ENCODE assay signal across 8 mouse cellular contexts in the genomic region with DNA sequence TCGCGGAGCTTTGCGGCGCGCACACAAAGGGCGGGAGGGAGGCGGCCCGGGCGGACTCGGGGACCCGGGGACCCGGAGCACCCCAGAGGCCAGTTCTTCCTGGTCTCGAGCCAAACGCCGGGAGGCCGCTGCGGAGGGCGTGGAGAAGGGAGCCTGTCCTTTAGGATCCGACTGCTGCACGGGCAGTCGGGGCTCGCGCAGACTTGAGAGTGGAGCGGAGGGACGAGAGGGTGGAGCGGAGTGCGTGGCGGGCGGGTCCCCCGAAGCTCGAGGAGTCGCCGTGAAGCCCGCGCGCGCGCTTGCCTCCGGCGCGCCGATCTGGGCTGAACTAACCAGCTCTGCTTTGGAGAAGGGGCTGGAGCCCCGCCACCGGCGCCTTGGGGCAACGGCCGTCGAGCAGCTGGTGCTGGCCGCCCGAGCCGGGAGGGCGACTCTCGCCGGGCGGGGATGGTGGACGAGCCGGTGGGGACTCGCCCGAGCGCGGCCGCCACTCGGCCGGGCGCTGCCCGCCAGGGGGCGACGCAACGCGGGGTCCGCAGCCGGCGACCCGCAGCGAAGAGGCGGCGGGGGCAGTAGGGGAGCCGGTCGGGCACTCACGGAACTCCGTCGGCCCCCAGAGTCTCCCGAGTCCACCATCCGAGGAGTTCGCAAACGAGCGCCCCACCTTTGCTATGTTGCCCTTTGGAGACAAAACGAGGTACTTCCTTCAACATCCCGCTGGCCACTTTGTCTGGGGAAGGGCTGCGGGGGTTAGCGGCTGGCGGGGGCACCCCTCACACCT. TPM values are rescaled to one million over a fixed set of nuclear protein-coding genes. Genes with fewer than 3 reads are reported as not detected.
DNase-seq lines count a peak whose midpoint lies in the region; ATAC-seq lines count a peak whose summit lies in the region.

No protein-coding gene starts in this region.

- H3K4me3 ChIP-seq in hindbrain, embryonic 11.5 days (ENCODE audit: low read depth, low read length): peak overlapping the region; percentile 76

- no peaks in the 10 kb centered on the region for H3K27me3 ChIP-seq in hindbrain, embryonic 11.5 days (ENCODE audit: control insufficient read depth, insufficient read depth, low read length)

- H3K9me3 ChIP-seq in hindbrain, embryonic 11.5 days (ENCODE audit: control insufficient read depth, low read length): no peaks in the 10 kb centered on the region

- WGBS in hindbrain, embryonic 11.5 days: under 1% methylated on average over 77 of the region's 92 CpGs

- H3K4me1 ChIP-seq in hindbrain, embryonic 11.5 days (replicated peaks; ENCODE audit: control insufficient read depth, insufficient read depth, low read length): peaks cover 2% of the 10 kb centered on the region; the same call in 1 of the 2 replicates

- H3K27ac ChIP-seq in hindbrain, embryonic 11.5 days (ENCODE audit: low read depth, low read length): peak overlapping the region; percentile 87

- H3K9ac ChIP-seq in hindbrain, embryonic 11.5 days (ENCODE audit: low read depth, low read length): peak overlapping the region; percentile 90

- H3K4me2 ChIP-seq in hindbrain, embryonic 11.5 days (replicated peaks; ENCODE audit: low read depth, low read length): peak overlapping the region; percentile 80

- H3K36me3 ChIP-seq in hindbrain, embryonic 11.5 days (ENCODE audit: control insufficient read depth, insufficient read depth, low read length): no peaks in the 10 kb centered on the region

- peak; percentile 77 for ATAC-seq in hindbrain, embryonic 11.5 days (ENCODE audit: low FRiP score)

- peak; percentile 70 for DNase-seq in MN1 (ENCODE audit: low spot score)
- peak; percentile 7 for DNase-seq in cerebellum, adult 8-10 months
- peak; percentile 17 to 32 for DNase-seq in frontal cortex, postnatal 14 days (ENCODE audit: low spot score in 2 of 2)
- DNase-seq in hindbrain, embryonic 11.5 days (ENCODE audit: low spot score): peak; percentile 89
- peak; percentile 25 to 44 for DNase-seq in layer of hippocampus, postnatal 25 days (ENCODE audit: extremely low spot score in 1 of 2, low spot score in 1 of 2)
- DNase-seq in lung, postnatal 25 days (ENCODE audit: low spot score): peak; percentile 62
- DNase-seq in retina, embryonic 14.5 days (ENCODE audit: low spot score): peak; percentile 81
- peak; percentile 74 for DNase-seq in thymus, postnatal 25 days

RNA-seq across cellular contexts. Expression of a gene that starts 1.4 kb away (rescaled TPM):
- 4.1 and 8.1 TPM in 2 replicates for polyA plus RNA-seq in hindbrain, embryonic 11.5 days (2014; fragmentation: Nextera tagmentation; extraction: Ambion mirVana)
- 1 to 10 TPM; 7.8 to 9.7 TPM for total RNA-seq in layer of hippocampus, postnatal 25 days (2021)

Comparison
In these comparisons a context has a peak if more than half of its experiments do, and no peak if none do; other contexts are left out.
1. Peak in every context shown above with its lines: DNase-seq, ATAC-seq, H3K4me3 ChIP-seq and H3K27ac ChIP-seq.
2. DNase-seq: peak in every context shown above with its lines; median percentile 89 in hindbrain, embryonic 11.5 days; 81 in retina, embryonic 14.5 days; 74 in thymus, postnatal 25 days; 70 in MN1; 62 in lung, postnatal 25 days; 34 in layer of hippocampus, postnatal 25 days; 24 in frontal cortex, postnatal 14 days; 7 in cerebellum, adult 8-10 months.